10 mouse cellular contexts compared by ENCODE assay signal in genomic region chr8:120510863-120511457, GRCm38 (mm10).
A peak's percentile ranks its signal among the peaks of the same experiment; 100 is the strongest.
DNase-seq lines count a peak whose midpoint lies in the region; ATAC-seq and TF ChIP-seq lines count a peak whose summit lies in the region.
"Had no signal": no experiment of that assay in that cellular context is flagged by ENCODE, and none has a peak within 500 bp of the region (broad histone marks: within the 10 kb centered on the region; RNA-seq: fewer than 3 reads in every experiment).

No protein-coding gene starts in this region.

- H3K4me1 ChIP-seq in midbrain, embryonic 11.5 days (ENCODE audit: control insufficient read depth, insufficient read depth, low read length) = peaks cover 89% of the 10 kb centered on the region
- H3K4me1 ChIP-seq in midbrain, postnatal 0 days (ENCODE audit: insufficient read depth, low read length) = peaks cover 46% of the 10 kb centered on the region
- peaks cover 84% of the 10 kb centered on the region for H3K4me1 ChIP-seq in hindbrain, embryonic 14.5 days (replicated peaks; ENCODE audit: control insufficient read depth, insufficient read depth, low read length)
- H3K4me1 ChIP-seq in stomach, embryonic 16.5 days (ENCODE audit: control insufficient read depth, insufficient read depth, low read length) = peaks cover 63% of the 10 kb centered on the region

- WGBS in midbrain, embryonic 11.5 days = 26% methylated on average over 5 of the region's 5 CpGs
- 40% methylated on average over 5 of the region's 5 CpGs for WGBS in midbrain, postnatal 0 days
- WGBS in hindbrain, embryonic 14.5 days = 30% methylated on average over 5 of the region's 5 CpGs
- WGBS in stomach, embryonic 16.5 days = 47% methylated on average over 5 of the region's 5 CpGs

- H3K36me3 ChIP-seq in midbrain, embryonic 11.5 days (ENCODE audit: control insufficient read depth, insufficient read depth, low read length) = no peaks in the 10 kb centered on the region
- no peaks in the 10 kb centered on the region for H3K36me3 ChIP-seq in midbrain, postnatal 0 days (ENCODE audit: insufficient read depth, low read length)
- H3K36me3 ChIP-seq in hindbrain, embryonic 14.5 days (replicated peaks; ENCODE audit: control insufficient read depth, insufficient read depth) = no peaks in the 10 kb centered on the region
- H3K36me3 ChIP-seq in stomach, embryonic 16.5 days (ENCODE audit: control insufficient read depth, insufficient read depth, low read length) = no peaks in the 10 kb centered on the region

- H3K27ac ChIP-seq in midbrain, embryonic 11.5 days (ENCODE audit: low read depth, low read length) = peak overlapping the region; percentile 54; the same call in 1 of the 2 replicates
- no peak overlapping the region; the same call in 1 of the 2 replicates for H3K27ac ChIP-seq in midbrain, postnatal 0 days (ENCODE audit: low read depth, low read length)
- 0 out of 2 replicates have a peak overlapping the region, but pooled peaks have one; percentile 86 for H3K27ac ChIP-seq in hindbrain, embryonic 14.5 days
- peak overlapping the region; percentile 33; the same call in 1 of the 2 replicates for H3K27ac ChIP-seq in stomach, embryonic 16.5 days (ENCODE audit: low read length)
- H3K27ac ChIP-seq: macrophage had no signal

- ATAC-seq in midbrain, embryonic 11.5 days (ENCODE audit: low FRiP score) = no peak
- no peak for ATAC-seq in midbrain, postnatal 0 days (ENCODE audit: low FRiP score)
- ATAC-seq in hindbrain, embryonic 14.5 days (ENCODE audit: low FRiP score) = no peak
- no peak for ATAC-seq in stomach, embryonic 16.5 days (ENCODE audit: insufficient read depth, low FRiP score)

- H3K4me3 ChIP-seq in midbrain, embryonic 11.5 days (ENCODE audit: low read depth, low read length) = no peak overlapping the region
- H3K4me3 ChIP-seq in midbrain, postnatal 0 days (ENCODE audit: low read depth, low read length) = no peak overlapping the region
- H3K4me3 ChIP-seq in hindbrain, embryonic 14.5 days (replicated peaks; ENCODE audit: low read length) = no peak overlapping the region
- no peak overlapping the region for H3K4me3 ChIP-seq in stomach, embryonic 16.5 days (replicated peaks; ENCODE audit: low read length)

- H3K4me2 ChIP-seq in midbrain, embryonic 11.5 days = 0 out of 2 replicates have a peak overlapping the region, but pooled peaks have one; percentile 23
- no peak overlapping the region for H3K4me2 ChIP-seq in midbrain, postnatal 0 days (ENCODE audit: low read depth, low read length, poor library complexity, severe bottlenecking)
- no peak overlapping the region for H3K4me2 ChIP-seq in hindbrain, embryonic 14.5 days (replicated peaks)
- H3K4me2 ChIP-seq in stomach, embryonic 16.5 days (ENCODE audit: low read depth, low read length) = no peak overlapping the region

- no peaks in the 10 kb centered on the region for H3K9me3 ChIP-seq in midbrain, embryonic 11.5 days (ENCODE audit: control insufficient read depth, low read length)
- H3K9me3 ChIP-seq in midbrain, postnatal 0 days (ENCODE audit: low read length) = no peaks in the 10 kb centered on the region
- H3K9me3 ChIP-seq in hindbrain, embryonic 14.5 days (ENCODE audit: control insufficient read depth, low read length) = no peaks in the 10 kb centered on the region
- no peaks in the 10 kb centered on the region for H3K9me3 ChIP-seq in stomach, embryonic 16.5 days (replicated peaks; ENCODE audit: control insufficient read depth, low read length)

- peak overlapping the region; percentile 38 for H3K9ac ChIP-seq in midbrain, embryonic 11.5 days (ENCODE audit: low read length)
- H3K9ac ChIP-seq in midbrain, postnatal 0 days (replicated peaks; ENCODE audit: low read length, poor library complexity, severe bottlenecking) = no peak overlapping the region
- no peak overlapping the region for H3K9ac ChIP-seq in hindbrain, embryonic 14.5 days
- H3K9ac ChIP-seq in stomach, embryonic 16.5 days (ENCODE audit: low read length) = peak overlapping the region; percentile 14; the same call in 1 of the 2 replicates

- DNase-seq in heart, adult 11 months = peak; percentile 92
- DNase-seq in heart, adult 9 months (ENCODE audit: low spot score in 2 of 2) = no peak
- DNase-seq in midbrain, embryonic 11.5 days (ENCODE audit: low spot score, missing footprints) = no peak
- no peak for DNase-seq in midbrain, postnatal 0 days (ENCODE audit: low spot score)
- DNase-seq in hindbrain, embryonic 14.5 days (ENCODE audit: low spot score) = no peak
- DNase-seq in thymus, postnatal 4 days = no peak
- no peak for DNase-seq in retina, embryonic 14.5 days (ENCODE audit: low spot score)
- DNase-seq: layer of hippocampus, postnatal 36 days had no signal

- H3K27me3 ChIP-seq in midbrain, embryonic 11.5 days (ENCODE audit: control insufficient read depth, insufficient read depth, low read length) = peaks cover 8% of the 10 kb centered on the region; the same call in 1 of the 2 replicates
- no peaks in the 10 kb centered on the region for H3K27me3 ChIP-seq in midbrain, postnatal 0 days (ENCODE audit: insufficient read depth, low read length)
- no peaks in the 10 kb centered on the region for H3K27me3 ChIP-seq in hindbrain, embryonic 14.5 days (ENCODE audit: control insufficient read depth, insufficient read depth, low read length)
- no peaks in the 10 kb centered on the region for H3K27me3 ChIP-seq in stomach, embryonic 16.5 days (ENCODE audit: control insufficient read depth, insufficient read depth, low read length)

- TF ChIP-seq CTCF in midbrain, postnatal 0 days (IDR thresholded peaks at IDR 0.05) = no peak

Comparison
In these comparisons a context has a peak if more than half of its experiments do, and no peak if none do; other contexts are left out.
1. H3K9ac ChIP-seq: peak in midbrain, embryonic 11.5 days (single experiment) and stomach, embryonic 16.5 days (single experiment); none in midbrain, postnatal 0 days (single experiment) and hindbrain, embryonic 14.5 days (single experiment).